Mouse (Mus musculus) right cerebral cortex, postnatal 25 days (tissue): Measurements from ENCODE around the gene Mybph.
A peak's percentile ranks its signal among the peaks of the same experiment; 100 is the strongest.

Experiments
- DNase-seq: peaks from one replicate; pipeline ENCODE4 v3.0.0; 2022

Gene Mybph

DNA sequence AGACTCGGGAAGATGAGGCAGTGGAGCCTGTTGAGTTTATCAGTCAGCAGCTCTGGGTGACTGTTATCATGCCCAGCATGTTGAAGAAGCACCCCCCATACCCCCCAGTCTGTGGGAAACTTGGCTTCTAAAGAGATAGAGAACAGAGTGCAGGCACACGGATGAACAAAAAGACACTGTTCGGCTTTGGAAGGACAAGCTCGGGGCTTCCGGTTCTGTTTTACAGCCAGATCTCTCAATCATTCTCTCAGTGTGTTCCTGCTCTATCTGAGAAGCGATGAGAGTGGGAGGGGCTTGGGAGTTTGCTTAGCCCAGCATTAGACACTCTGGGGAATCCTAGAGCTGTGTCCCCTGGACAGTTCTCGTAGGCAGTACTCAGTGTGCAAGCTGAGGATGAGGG lies 20.2 kb downstream of the Mybph start:
- DNase-seq: no peak

DNA sequence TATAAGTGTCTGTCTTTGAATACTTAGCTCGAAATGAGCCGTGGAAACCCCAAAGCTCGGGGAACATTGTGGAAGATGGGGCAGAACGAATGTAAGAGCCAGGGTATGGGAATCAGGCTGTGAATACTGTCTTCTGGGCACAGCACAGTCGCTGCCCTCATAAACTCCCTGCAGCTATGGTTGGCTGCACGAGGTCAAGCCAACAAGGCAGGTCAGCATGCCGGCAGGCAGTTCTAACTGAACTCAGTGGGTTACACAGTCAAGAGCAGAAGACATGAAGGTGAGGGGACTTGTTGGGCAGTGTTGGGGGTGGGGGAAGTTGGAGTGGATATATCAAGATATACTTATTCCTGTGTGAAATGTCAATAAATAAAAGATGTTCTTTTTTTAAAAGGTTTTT lies 21.8 kb downstream of the Mybph start:
- DNase-seq: no peak

DNA sequence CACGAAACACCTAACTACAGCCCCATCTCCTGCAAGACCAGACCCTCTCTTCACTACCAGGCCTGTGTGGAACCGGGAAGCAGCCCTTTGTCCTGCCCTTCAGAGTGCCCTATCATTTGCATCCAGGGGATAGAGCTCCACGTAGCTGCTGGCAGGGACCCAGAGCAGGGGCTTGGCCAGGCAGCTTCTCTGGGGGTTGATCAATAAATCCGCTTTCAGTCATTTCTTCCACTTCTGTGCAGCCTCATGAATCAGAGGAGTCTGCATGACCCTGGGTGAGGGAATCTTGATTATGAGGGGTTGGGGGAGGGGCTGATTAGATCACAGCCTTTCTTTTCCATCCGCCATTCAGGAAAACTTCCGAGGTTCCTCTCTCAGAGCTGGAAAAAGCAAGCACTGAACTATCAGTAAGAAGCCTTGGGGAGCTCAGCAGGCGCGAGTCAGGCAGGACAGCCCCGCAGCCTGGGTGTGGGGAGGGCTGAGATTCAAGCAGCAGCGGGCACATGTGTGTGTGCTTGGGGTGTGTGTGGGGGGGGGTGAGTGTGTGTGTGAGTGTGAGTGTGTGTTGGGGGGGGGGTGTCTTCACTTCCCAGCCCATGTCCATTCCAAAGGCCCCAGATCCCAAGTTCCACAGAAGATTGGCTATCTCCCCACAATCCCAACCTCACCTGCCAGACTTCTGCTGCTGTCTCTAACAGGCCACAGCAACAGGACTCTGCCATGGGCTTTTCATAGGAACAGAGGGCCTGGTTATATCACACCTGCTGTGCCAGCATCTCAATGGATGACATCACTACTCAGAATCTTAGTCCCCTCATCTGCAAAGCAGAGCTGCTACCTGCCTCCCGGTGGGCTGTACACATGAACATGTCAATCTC lies 22.7 kb downstream of the Mybph start:
- DNase-seq: no peak

DNA sequence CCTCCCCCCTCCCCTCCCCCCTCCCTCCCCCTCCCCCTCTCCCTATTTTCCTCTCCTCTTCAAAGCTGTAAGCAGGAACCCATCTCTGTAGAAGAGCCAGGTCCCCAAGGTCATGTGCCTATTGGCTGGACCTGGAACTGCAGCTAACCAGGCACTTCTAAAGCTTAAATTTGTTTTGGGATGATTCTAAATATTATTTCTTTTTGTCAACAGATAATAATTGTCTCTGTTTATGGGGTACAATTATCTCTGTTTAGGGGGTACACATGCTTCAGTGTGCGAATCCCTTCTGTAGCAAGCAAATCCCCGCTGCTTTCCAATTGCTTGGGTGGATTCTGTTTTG lies 23.4 kb downstream of the Mybph start:
- no peak for DNase-seq

DNA sequence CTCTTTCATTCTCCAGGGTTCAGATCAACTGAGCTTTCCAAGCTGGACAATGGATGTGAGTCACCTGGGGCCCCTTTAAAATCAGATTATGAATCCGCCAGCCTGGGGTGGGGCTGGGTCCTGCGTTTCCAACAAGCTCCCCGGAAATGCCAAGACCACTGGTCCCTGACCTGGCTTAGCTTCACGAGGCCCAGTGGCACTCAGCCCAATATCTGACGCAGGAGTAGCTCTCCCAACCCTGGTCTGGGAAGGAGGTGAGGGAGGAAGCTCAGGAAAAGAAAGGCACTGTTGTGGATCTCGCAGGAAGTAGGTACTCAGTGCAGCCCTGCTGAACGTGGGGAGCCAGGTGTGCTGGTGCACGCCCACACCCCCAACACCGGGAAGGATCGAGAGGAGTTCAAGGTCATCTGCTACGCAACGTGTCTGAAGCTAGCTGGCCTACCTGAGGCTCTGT lies 23.8 kb downstream of the Mybph start:
- no peak for DNase-seq

DNA sequence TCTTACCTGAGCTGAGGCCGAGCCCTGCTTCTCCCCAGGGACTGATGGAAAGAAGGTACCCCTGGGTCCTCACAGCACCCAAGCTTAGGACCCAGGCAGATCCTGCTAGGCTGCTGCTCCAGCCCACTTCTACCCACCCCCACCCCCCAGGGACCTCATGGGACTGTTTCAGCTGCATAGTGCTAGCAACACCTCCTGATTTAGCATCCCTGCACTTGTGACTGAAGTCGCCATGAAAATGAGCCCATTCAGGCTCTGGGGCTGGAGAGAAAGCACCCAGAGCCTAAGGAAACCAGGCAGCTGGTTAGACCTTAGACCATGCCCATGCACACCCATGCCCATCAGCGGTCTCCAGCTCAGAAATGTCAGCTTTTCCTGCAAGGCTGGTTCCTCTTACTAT lies 24.7 kb downstream of the Mybph start:
- DNase-seq: no peak

DNA sequence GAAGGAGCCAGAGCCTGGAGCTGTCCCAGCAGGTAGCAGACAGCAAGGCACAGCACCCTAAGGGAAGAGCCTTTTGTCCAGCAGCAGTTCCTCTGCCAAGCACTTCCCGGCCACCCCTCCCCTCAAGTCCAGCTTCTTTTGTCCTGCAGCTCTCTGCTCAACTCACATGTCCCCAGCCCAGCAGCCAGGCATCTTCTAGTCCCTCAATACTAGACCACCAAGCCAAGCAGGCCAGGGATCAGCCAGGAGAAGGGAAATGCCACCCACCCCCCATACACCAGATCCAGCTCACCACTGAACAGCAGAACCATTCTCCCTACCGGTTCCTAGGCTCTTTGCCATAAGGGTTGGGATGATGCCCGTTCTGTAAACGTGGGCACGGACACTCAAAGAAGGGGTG lies 26.4 kb downstream of the Mybph start:
- no peak for DNase-seq

DNA sequence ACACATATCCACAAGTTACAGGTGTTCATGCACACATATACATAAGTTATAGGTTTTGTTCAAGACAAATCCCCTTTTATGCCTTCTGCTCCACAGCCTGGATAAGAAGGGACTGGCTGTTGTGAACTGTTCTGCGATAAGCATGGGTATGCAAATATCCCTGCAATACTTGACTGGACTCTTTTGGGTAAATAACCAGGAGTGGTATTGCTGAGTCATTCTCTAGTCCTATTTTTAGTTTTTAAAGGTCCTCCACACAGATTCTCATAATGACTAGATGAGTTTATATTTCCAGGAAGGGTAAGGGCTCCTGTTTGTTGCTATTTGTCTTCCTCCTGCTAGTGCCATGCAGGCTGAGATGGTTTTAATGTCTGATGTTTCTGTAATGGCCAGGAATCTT lies 27.9 kb downstream of the Mybph start:
- no peak for DNase-seq

DNA sequence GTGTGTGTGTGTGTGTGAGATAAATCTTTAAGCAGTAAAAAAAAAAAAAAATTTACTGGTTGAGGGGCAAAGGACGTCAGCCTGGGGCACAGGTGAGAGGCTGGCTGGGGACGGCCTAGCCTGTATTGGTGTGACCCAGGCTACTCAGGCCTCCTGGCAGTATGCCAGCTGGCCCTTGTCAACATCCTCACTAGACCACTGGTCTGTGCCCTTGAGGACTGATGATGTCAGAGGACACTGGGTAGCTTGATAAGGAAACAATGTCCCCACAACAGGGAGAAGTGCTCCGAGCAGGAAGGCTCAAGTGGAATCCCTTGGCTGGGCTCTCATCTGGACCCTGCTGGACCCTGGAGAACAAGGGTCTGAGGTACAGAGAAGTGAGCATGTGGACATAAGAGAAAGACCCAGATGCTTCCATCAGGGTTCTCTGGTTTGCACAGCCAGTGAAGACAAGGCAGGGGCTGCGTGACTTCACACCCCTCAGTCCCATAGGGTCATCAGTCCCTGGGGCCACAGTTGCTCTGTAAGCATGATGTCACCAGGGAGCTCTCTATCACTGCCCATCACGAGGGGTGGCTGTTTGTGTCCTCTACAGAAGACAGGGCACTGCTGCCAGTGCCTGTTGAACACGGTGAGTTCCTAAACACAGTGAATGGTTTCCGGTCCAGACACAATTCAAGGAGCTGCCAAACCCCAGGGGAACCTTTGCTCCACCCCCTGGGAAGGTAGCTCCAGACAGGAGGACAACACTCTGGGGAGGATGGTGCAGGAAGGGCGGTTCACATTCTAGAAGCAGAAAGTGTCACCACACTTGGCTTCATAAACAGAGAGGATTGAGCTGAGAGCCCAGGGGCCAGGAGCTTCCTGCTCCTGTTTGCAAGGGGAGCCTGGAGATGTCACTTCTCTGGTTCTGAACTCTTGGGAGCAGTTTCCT lies 29.1 kb downstream of the Mybph start:
- no peak for DNase-seq

DNA sequence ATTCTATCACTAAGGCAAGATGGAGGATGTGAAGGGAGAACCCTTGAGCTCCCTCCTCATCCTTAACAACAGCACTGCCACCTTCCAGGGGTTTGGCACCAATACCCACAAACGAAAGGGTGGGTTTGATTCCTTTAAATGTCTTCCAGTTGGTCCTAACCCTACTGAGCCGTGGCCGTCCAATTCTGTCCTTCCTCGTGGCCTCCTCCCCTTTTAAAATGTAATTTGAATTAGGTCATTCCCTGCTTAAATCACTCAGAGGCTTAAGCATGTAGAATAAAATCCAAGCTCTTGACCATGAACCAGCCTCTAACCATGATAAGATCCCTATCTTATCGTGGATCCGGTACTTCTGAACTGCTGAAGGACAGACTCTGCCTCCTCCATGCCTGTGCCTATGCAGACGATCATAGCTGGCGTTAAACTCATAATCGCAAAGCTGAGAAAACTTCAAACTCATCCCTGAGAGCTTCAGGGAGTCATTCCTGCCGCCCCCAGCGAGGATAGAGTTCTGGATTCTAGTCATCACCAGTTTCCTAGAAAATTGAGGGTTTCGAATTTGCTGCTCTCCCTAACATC lies 31.5 kb downstream of the Mybph start:
- DNase-seq: no peak

DNA sequence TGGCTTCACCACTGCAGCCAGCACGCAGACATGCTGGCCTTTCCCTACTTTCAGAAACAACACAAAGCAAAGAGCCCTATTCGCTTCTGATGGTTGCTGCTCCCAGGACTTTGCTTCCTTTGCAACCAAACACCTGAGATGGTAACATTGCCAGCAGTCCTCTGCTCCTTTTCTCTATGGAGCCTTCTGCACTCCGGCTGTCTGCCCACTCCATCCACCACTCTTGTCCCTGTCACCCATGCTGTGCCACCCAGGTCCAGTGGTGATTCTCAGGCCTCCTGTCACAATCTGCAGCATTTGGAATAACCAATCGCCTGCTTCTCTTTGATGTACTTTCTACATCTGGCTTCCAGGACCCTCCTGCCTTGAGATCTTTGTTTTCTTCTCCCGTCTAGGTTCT lies 32.1 kb downstream of the Mybph start:
- DNase-seq: no peak

DNA sequence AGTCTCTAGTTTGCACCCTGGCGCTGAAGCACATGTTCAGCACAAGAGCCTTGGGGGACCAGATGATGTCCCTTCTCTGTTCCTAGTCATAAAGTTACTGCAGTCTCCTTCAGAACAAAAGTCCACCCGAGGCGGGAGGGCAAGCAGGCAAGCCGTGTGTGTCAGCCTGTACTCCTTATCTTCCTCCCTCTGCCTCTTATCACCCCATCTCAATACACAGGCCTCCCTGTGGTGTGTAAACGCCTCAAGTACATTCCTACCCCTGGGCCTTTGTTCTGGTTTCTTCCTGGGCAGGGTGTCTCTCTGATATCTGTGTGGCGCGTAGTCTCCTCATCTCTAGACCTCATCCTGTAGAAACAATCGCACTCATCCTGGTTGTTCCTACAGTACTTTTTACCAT lies 33.5 kb downstream of the Mybph start:
- DNase-seq: no peak

DNA sequence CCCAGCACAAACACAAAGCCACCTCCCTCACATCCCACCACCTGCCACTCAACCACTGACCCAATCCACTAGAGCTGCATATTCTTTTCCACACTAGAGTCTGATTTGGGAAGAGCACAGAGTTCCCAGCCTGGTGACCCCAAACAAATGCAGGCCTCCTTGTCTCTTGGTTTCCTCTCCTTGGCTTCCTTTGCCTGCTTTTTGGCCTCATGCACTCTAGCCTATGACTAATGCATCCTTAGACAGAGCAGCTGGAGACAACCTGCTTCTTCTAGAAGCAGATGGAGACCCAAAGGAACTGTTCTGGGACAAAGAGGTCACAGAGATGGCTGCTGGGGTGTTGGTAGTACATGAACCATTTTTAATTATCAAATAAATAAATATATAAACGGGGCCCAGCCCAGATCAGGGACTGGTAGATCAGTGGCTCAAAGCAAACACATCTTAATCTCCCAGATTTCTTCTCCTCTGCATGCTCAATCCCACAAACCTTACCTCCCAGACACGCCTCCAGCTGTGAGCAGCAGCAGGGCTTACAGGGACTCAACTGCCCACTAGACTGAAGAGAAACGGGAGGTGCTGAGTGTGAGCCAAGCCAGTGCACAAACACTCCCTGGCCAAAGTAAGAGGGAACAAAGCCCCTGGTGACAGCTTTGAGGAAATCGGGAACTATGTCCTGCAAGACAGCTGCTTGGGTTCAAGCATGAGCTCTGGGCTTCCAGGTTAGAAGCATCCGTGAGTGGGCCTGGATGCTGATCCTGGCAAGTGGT lies 36.7 kb downstream of the Mybph start:
- DNase-seq: no peak

DNA sequence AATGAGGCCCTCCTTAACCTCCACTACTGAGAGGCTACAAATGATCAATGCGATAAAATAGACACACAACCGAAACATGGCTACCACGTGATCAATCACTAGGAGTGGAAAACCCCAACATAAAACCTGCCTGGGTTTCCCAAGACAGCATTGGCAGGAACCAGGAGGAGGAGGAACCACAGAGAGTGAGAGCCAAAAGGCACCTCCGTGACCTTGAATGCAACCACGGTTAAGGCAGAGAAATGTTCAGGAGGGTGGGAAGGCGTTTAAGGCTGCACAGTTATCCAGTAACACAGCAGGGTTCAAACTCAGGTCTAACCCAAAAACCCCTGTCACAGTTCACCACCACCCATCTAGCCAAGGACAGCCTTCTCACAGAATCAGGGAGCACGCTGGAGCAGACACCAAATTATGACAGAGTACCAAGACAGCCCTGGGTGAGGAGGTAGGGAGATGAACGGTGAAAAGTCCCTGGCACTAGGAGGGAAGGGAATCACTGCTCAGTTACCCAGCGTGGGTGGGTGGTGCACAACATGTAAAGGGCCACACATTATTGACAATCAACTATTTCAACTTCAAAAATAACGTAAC lies 37.5 kb downstream of the Mybph start:
- no peak for DNase-seq

DNA sequence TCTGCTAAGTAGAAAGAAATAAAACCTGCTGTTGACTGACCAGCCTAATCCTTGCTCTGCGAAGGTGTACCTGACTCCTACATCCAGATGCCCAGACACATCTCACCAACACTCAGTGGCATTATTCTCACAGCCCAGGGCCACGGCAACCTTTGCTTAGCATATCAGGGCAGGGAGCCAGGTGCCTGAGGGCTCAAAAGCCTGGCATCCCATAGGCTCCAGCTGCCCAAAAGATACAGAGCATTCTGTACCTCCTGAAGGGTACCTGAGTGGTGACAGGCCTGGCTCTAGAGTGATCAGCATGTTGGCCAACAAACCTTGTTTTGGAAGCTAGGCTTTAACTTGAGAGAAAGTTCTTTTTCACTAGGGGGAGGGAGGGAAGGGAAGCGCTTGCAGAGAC lies 38.0 kb downstream of the Mybph start:
- DNase-seq: no peak

DNA sequence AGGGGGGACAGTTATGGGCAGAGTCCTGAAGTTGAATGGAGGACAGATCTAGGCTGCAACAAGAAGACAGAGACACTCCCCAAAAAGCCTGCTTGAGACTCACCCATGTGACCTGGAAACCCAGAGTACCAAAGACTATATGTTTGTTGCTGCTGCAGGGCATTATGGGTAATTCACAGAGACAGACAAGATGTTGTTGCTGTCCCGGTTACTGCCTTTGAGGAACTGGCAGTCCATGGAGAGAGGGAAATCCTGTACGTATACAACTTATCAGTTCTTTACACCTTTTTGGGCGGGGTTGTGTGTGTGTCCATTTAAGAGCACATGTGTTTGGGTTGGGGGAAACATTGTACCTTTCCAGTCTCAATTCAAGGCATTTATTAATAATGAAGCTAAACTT lies 38.4 kb downstream of the Mybph start:
- no peak for DNase-seq

DNA sequence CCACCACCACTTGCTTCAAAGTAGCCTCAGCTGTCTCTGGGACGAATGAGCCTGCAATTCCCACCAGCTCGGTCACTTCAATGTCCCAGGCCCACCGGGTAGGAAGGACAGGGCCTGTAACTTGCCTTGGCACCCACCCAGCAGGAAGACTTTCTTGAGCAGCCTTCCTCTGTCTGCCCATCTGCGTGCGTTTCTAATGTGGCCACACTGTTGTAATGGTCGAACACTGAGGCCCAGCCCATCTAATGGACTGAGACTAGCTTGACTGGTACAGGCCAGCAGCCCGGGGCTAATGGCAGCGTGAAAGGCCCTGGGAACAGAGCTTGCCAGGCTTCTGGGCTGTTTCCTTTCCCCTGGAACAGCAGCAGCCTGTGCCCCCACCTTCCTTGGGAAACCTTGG lies 39.1 kb downstream of the Mybph start:
- DNase-seq: no peak

DNA sequence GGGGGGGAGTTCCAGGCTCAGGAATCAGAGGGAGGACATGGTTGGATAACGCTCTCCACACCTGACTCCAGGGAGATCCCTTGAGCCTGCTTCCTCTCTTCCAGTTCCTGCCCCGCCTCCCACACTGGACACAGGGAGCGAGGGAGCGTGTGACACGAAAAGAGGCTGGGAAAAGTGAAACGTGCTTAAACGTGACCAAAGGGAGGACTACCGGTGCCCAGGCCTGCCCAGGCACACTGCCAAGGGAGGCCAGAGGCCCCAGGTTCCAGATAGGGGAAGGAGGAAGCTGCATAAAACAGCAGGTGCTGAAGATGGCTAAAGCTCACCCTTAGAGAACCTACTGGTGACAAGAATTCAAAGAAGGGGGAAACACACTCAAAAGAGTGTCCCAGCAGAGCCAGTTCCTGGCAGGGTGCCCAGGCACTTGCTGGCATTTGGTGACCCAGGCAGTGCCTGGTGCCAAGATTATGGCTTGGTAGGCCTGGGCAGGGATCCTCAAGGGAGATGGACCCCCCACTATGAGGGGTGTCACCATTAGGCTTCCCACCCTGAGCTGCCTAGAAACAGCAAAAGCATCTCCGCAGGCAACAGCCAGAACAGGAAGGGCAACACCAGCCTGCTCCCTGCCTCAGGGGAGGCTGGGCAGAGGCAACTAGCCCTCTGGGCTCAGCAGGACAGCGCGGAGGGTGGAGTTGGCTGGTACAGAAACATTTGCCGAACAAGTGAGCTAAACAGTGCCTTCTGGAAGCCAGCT lies 39.7 kb downstream of the Mybph start:
- DNase-seq: peak; percentile 54

DNA sequence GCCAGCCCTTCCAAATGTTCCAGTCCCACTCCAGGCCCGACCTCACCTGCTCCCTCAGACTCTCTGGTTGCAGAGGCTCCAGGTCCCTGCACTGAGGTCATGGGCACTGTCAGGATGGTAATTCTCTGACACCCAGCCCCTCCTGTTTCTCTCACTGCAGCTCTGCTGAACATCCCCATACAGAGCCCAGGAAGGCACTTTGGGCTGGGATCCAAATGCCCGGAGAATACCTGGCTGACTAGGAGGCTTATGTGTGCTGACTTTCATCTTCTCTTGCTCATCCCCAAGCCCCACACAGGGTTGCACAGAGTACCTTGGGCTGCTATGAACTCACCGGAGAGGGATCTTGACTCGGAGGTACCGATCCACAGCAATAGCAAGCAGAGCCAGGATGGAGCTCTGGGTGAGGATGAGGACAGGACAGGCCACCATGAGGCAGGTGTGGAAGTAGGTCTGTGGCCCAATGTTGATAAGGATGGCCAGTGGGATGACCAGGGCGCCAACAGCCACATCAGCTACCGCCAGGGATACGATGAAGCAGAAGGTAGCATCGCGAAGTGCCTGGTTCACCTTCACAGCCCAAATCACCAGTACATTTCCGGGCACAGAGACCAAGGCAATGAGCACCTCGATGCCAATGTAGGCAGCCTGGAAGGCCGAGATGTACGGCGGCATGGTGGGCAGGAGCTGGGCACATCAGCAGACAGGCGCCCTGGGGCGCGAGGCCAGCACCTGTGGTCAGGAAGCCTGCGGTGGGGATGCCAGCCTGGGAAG lies 40.6 kb downstream of the Mybph start:
- no peak for DNase-seq

DNA sequence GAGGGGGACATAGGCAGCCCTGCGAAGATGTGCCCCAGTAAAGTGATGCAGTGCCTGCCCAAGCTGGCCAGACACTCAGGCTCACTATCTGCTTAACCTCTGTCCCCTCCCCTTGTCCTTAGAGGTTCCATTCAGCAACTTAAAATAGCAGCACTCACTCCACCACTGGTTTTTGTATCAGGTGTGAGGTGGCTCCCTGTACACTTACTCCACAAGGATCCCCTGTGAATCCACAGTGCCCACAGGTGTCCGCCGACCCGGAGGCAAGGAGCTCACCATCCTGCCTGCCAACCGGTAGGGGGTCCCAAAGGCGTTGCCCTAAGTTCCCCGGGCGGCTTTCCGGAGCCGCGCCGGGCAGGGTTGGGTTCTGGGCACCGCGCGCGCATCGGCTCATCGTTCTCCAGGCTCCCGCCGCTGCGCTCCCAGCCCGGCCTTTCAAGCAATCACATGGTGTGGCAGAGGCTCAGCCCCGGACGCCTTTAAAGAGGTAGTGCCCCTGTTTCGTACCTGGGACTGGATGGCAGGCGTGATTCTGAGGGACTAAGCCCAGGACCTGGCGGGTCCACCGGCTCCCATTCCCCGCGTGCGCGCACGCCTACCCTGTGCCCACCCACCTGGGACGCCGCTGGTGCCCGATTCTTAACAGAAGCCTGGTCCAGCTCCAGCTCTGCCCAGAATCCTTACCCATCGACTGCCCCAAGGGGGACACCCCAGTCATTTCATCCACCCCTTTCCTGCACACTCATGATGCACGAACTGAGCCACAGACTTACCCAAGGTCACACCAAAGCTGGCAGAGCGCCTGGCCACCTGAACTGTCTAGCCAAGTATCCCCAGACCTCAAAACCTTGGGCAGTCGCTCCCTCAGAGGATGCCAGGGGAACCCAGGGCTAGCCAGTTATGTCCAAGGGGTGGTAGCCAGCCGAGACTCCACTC lies 41.5 kb downstream of the Mybph start:
- peak; percentile 79 for DNase-seq
